14 mouse cellular contexts compared by ENCODE assay signal in the genomic region with DNA sequence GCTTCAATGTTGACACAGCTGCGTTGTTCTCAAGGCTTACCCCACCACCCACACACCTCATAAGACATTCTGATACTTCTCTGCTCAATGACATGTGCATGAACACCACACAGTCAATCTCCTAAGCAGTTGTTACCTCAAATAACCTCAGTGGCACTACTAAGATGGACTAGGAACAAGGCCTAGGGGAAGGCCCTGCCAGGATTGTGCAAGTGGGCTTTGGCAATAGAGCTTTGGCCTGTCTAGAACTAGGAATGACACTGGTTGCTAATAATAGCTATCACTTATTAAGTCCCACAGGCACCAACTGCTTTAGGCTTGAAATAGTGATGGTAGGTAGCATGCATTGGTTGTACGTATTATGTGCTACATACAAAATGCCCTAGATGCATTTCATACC.
DNase-seq lines count a peak whose midpoint lies in the region; ATAC-seq and TF ChIP-seq lines count a peak whose summit lies in the region.
"Had no signal": no experiment of that assay in that cellular context is flagged by ENCODE, and none has a peak within 500 bp of the region (broad histone marks: within the 10 kb centered on the region; RNA-seq: fewer than 3 reads in every experiment).

No protein-coding gene starts in this region.

- WGBS in liver, adult 2 months = 78% methylated on average over 2 of the region's 2 CpGs
- 79% methylated on average over 2 of the region's 2 CpGs for WGBS in liver, embryonic 11.5 days
- 83% methylated on average over 2 of the region's 2 CpGs for WGBS in hindbrain, embryonic 11.5 days

- H3K27me3 ChIP-seq in liver, adult 2 months (ENCODE audit: control insufficient read depth, insufficient read depth, low read length) = no peaks in the 10 kb centered on the region
- H3K27me3 ChIP-seq in liver, embryonic 11.5 days (replicated peaks; ENCODE audit: control insufficient read depth, insufficient read depth, low read length) = no peaks in the 10 kb centered on the region
- no peaks in the 10 kb centered on the region for H3K27me3 ChIP-seq in myocyte (ENCODE audit: control insufficient read depth, insufficient read depth, insufficient read length)
- H3K27me3 ChIP-seq in hindbrain, embryonic 11.5 days (ENCODE audit: control insufficient read depth, insufficient read depth, low read length) = no peaks in the 10 kb centered on the region
- H3K27me3 ChIP-seq: CH12.LX; embryonic facial prominence, embryonic 15.5 days; limb, embryonic 13.5 days had no signal

- intact Hi-C loops in gastrocnemius, adult 2 months (cut with DNase I) = no loop called here
- intact Hi-C loops in heart, postnatal 14 days (cut with DNase I) = loop anchor here (5.0 kb wide), 1 partner anchor 449 kb away; no protein-coding TSS in a partner anchor

- ATAC-seq in liver, embryonic 11.5 days (replicated peaks; ENCODE audit: low FRiP score) = no peak
- no peak for ATAC-seq in hindbrain, embryonic 11.5 days (ENCODE audit: low FRiP score)
- ATAC-seq: intestine, embryonic 16.5 days had no signal

- H3K27ac ChIP-seq in liver, adult 2 months (replicated peaks; ENCODE audit: insufficient read depth, low read depth, low read length) = no peak overlapping the region
- no peak overlapping the region for H3K27ac ChIP-seq in liver, embryonic 11.5 days (ENCODE audit: low read depth, low read length)
- H3K27ac ChIP-seq in gastrocnemius, adult 2 months = peak overlapping the region; percentile 78
- H3K27ac ChIP-seq in hindbrain, embryonic 11.5 days (ENCODE audit: low read depth, low read length) = no peak overlapping the region
- H3K27ac ChIP-seq: embryonic facial prominence, embryonic 15.5 days; limb, embryonic 13.5 days had no signal

- H3K4me2 ChIP-seq in liver, embryonic 11.5 days = no peak overlapping the region
- no peak overlapping the region for H3K4me2 ChIP-seq in myocyte (ENCODE audit: low read depth)
- H3K4me2 ChIP-seq in hindbrain, embryonic 11.5 days (replicated peaks; ENCODE audit: low read depth, low read length) = no peak overlapping the region
- H3K4me2 ChIP-seq: embryonic facial prominence, embryonic 15.5 days; limb, embryonic 13.5 days had no signal

- H3K4me3 ChIP-seq in liver, adult 2 months (ENCODE audit: insufficient read depth, low read depth, low read length) = no peak overlapping the region
- H3K4me3 ChIP-seq in liver, embryonic 11.5 days (ENCODE audit: low read depth, low read length) = no peak overlapping the region
- H3K4me3 ChIP-seq in gastrocnemius, adult 2 months = no peak overlapping the region
- no peak overlapping the region for H3K4me3 ChIP-seq in myocyte
- no peak overlapping the region for H3K4me3 ChIP-seq in hindbrain, embryonic 11.5 days (ENCODE audit: low read depth, low read length)
- H3K4me3 ChIP-seq: embryonic facial prominence, embryonic 15.5 days; limb, embryonic 13.5 days had no signal

- no peaks in the 10 kb centered on the region for H3K4me1 ChIP-seq in liver, adult 2 months (ENCODE audit: control insufficient read depth, insufficient read depth, low read length)
- H3K4me1 ChIP-seq in liver, embryonic 11.5 days (replicated peaks; ENCODE audit: control insufficient read depth, insufficient read depth, low read length) = no peaks in the 10 kb centered on the region
- no peaks in the 10 kb centered on the region for H3K4me1 ChIP-seq in hindbrain, embryonic 11.5 days (replicated peaks; ENCODE audit: control insufficient read depth, insufficient read depth, low read length)
- H3K4me1 ChIP-seq: embryonic facial prominence, embryonic 15.5 days had no signal

- H3ac ChIP-seq in myocyte (ENCODE audit: control insufficient read depth, insufficient read length) = no peak overlapping the region

- peak; percentile 66 for DNase-seq in liver, adult 2 months (ENCODE audit: extremely low read depth, low read depth, low spot score)
- no peak for DNase-seq in liver, embryonic 11.5 days (ENCODE audit: low spot score)
- DNase-seq in gastrocnemius, adult 2 months = peak; percentile 88
- peak; percentile 36 to 55 for DNase-seq in heart, postnatal 14 days
- DNase-seq in hindbrain, embryonic 11.5 days (ENCODE audit: low spot score) = no peak
- no peak for DNase-seq in right cerebral cortex, postnatal 36 days (ENCODE audit: low spot score in 2 of 2)
- no peak for DNase-seq in layer of hippocampus, adult 8-10 months (ENCODE audit: low spot score in 2 of 2)
- DNase-seq: cerebellum, postnatal 14 days; layer of hippocampus, adult 9-11 months had no signal

- no peak overlapping the region for H3K9ac ChIP-seq in liver, adult 2 months (ENCODE audit: low read depth, low read length)
- no peak overlapping the region for H3K9ac ChIP-seq in liver, embryonic 11.5 days (ENCODE audit: low read depth, low read length)
- H3K9ac ChIP-seq in hindbrain, embryonic 11.5 days (ENCODE audit: low read depth, low read length) = no peak overlapping the region
- H3K9ac ChIP-seq: embryonic facial prominence, embryonic 15.5 days; limb, embryonic 13.5 days had no signal

- no peak for TF ChIP-seq POLR2A in liver, adult 2 months (IDR thresholded peaks at IDR 0.05; ENCODE audit: extremely low read depth, insufficient read depth, low read length)
- no peak for TF ChIP-seq POLR2A in myocyte (IDR thresholded peaks at IDR 0.05; ENCODE audit: insufficient read length, low read depth)

- no peaks in the 10 kb centered on the region for H3K9me3 ChIP-seq in liver, embryonic 11.5 days (ENCODE audit: control insufficient read depth, low read length)
- H3K9me3 ChIP-seq in hindbrain, embryonic 11.5 days (ENCODE audit: control insufficient read depth, low read length) = no peaks in the 10 kb centered on the region
- H3K9me3 ChIP-seq: embryonic facial prominence, embryonic 15.5 days; limb, embryonic 13.5 days had no signal

- H3K36me3 ChIP-seq in liver, adult 2 months (ENCODE audit: control insufficient read depth, insufficient read depth, low read length) = no peaks in the 10 kb centered on the region
- no peaks in the 10 kb centered on the region for H3K36me3 ChIP-seq in liver, embryonic 11.5 days (ENCODE audit: control insufficient read depth, insufficient read depth, low read length)
- H3K36me3 ChIP-seq in myocyte (ENCODE audit: control insufficient read depth, insufficient read depth) = no peaks in the 10 kb centered on the region
- H3K36me3 ChIP-seq in hindbrain, embryonic 11.5 days (ENCODE audit: control insufficient read depth, insufficient read depth, low read length) = no peaks in the 10 kb centered on the region
- H3K36me3 ChIP-seq: embryonic facial prominence, embryonic 15.5 days; limb, embryonic 13.5 days had no signal

- TF ChIP-seq CTCF in liver, adult 2 months (IDR thresholded peaks at IDR 0.05; ENCODE audit: low read depth, low read length) = no peak
- no peak for TF ChIP-seq CTCF in gastrocnemius, adult 2 months (IDR thresholded peaks at IDR 0.05)

- H3K79me2 ChIP-seq in liver, adult 2 months (ENCODE audit: control insufficient read depth, insufficient read depth, low read length) = no peaks in the 10 kb centered on the region
- no peaks in the 10 kb centered on the region for H3K79me2 ChIP-seq in myocyte (ENCODE audit: control insufficient read depth, insufficient read depth)

TF ChIP-seq in myocyte, 11 proteins besides CTCF, POLR2A, EP300 and RAD21:
- TF ChIP-seq MYOD1 (IDR thresholded peaks at IDR 0.05; ENCODE audit: control insufficient read depth in 1 of 3, insufficient read length in 2 of 3, low read depth in 2 of 3) = peak in 1 of 3 experiments; percentile 56
- no peak for TF ChIP-seq E2F4 (IDR thresholded peaks at IDR 0.05; ENCODE audit: insufficient read depth)
- peak; percentile 45; the same call in 1 of the 2 replicates for TF ChIP-seq CEBPB (IDR thresholded peaks at IDR 0.05; ENCODE audit: insufficient read depth, poor library complexity, severe bottlenecking)

Comparison
In these comparisons a context has a peak if more than half of its experiments do, and no peak if none do; other contexts are left out.
1. DNase-seq: peak in liver, adult 2 months (single experiment), gastrocnemius, adult 2 months (single experiment) and heart, postnatal 14 days (2 of 2); none in liver, embryonic 11.5 days (single experiment), hindbrain, embryonic 11.5 days (single experiment), right cerebral cortex, postnatal 36 days (0 of 2) and layer of hippocampus, adult 8-10 months (0 of 2).